Mouse (Mus musculus) lung, embryonic 14.5 days (tissue): ENCODE results near the gene Krtdap. TPM values are rescaled to one million over a fixed set of nuclear protein-coding genes. Genes with fewer than 3 reads are reported as not detected.
A peak's percentile ranks its signal among the peaks of the same experiment; 100 is the strongest.

Experiments
- ATAC-seq: fragments of 200-750 bp; cut with Nextera tagmentation; 2 replicates; pipeline ENCODE4 v1.8.0; 2017; ENCODE audit warnings: mild to moderate bottlenecking, moderate TSS enrichment, moderate library complexity; ENCODE audit not compliant: insufficient read depth
- DNase-seq: peaks from one replicate; pipeline ENCODE4 v3.0.0-alpha.2; 2015
- H3K27ac ChIP-seq: fragments of 300-500 bp; sonication (generic); 2 replicates; pipeline ENCODE4 v1.5.1; 2014; ENCODE audit warnings: low read depth, mild to moderate bottlenecking, moderate library complexity
- H3K27me3 ChIP-seq: fragments of 300-500 bp; sonication (generic); 2 replicates; pipeline ENCODE4 v1.6.1; 2014; ENCODE audit warnings: low read length, control low read depth; ENCODE audit not compliant: insufficient read depth
- H3K36me3 ChIP-seq: fragments of 300-500 bp; sonication (generic); 2 replicates; pipeline ENCODE4 v1.6.1; 2014; ENCODE audit warnings: control low read depth; ENCODE audit not compliant: insufficient read depth
- H3K4me1 ChIP-seq: fragments of 300-500 bp; sonication (generic); 2 replicates; pipeline ENCODE4 v1.6.1; 2014; ENCODE audit warnings: antibody characterized with exemption, control low read depth; ENCODE audit not compliant: insufficient read depth
- H3K4me2 ChIP-seq: fragments of 300-500 bp; sonication (generic); 2 replicates; pipeline ENCODE4 v1.6.1; 2014; ENCODE audit warnings: mild to moderate bottlenecking
- H3K4me3 ChIP-seq: fragments of 300-500 bp; sonication (generic); 2 replicates; pipeline ENCODE4 v1.5.1; 2014; ENCODE audit warnings: low read depth, low read length
- H3K9ac ChIP-seq: fragments of 300-500 bp; sonication (generic); 2 replicates; pipeline ENCODE4 v1.6.1; 2014
- H3K9me3 ChIP-seq: fragments of 300-500 bp; sonication (generic); 2 replicates; pipeline ENCODE4 v1.6.1; 2016; ENCODE audit warnings: low read depth, low read length, control low read depth
- CTCF ChIP-seq: IDR thresholded peaks from 2 replicates; pipeline ENCODE4 v1.5.1; 2016; ENCODE audit warnings: antibody characterized with exemption, low read depth
- WGBS: fragments of 180-500 bp; shearing (Covaris S2); extraction: QIAGEN DNeasy Blood & Tissue Kit; methylation state at CpG from one replicate; pipeline ENCODE4 v1.1.7; 2014; 5-methylcytosine and 5-hydroxymethylcytosine counted together
- polyA plus RNA-seq: library from polyadenylated mRNA; unstranded; fragments of >200 nt; fragmentation: Nextera tagmentation; extraction: Ambion mirVana; gene quantifications from 2 replicates; pipeline ENCODE4 v1.2.1, GENCODE M21; 2014

Krtdap gene
- polyA plus RNA-seq, 1 experiment from 2014 or later = not detected

DNA sequence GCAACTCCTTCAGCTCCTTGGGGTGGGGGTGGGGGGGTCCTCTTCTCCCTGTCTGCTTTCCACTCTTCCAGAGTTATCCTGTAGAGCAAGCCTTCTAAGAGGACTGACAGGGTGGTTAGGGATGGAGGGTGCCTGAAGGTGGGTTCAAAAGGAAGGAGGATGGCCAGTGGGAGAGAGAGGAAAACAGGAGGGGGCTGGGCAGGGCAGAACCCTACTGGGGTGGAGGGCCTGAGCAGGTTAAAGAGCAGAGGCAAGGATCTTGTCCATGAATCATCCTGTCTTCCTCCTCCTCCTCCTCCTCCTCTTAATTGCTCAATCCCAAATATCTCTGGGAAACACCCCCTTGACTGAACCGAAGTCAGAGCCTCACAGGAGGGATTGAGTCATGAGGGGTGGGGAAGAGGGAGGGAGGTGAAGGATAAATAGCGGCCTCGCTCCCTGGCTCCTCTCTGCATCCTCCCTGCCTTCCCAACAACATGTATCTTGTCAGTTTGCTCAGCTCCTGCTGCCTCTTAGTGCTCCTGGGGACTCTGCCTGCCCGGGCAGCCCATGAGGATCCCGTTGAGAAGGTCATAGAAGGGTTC, 36.5 kb upstream of the Krtdap start, which contains the start of gene Sbsn:
Gene Sbsn (plus strand): TSS at position 386 of the 584 bp plus-strand sequence.
- H3K4me1 ChIP-seq = no peaks in the 10 kb centered on the region
- DNase-seq = no peak
- H3K4me3 ChIP-seq = no peak within 1 kb of the TSS
- TF ChIP-seq CTCF = no peak
- no peak within 1 kb of the TSS for H3K9ac ChIP-seq
- peaks cover 9% of the 10 kb centered on the region; the same call in 1 of the 2 replicates for H3K9me3 ChIP-seq
- H3K27me3 ChIP-seq = no peaks in the 10 kb centered on the region
- no peak for ATAC-seq
- no peak within 1 kb of the TSS for H3K27ac ChIP-seq
- H3K4me2 ChIP-seq = no peak within 1 kb of the TSS
- no peaks in the 10 kb centered on the region for H3K36me3 ChIP-seq
- WGBS = 45% methylated on average over 5 of the region's 5 CpGs

GRCm38 (mm10) chr7:30757001-30757400, 30.7 kb upstream of the Krtdap start:
- no peaks in the 10 kb centered on the region for H3K4me1 ChIP-seq
- no peaks in the 10 kb centered on the region for H3K27me3 ChIP-seq
- no peak overlapping the region for H3K9ac ChIP-seq
- ATAC-seq (no peak), DNase-seq (no peak)
- H3K27ac ChIP-seq = no peak overlapping the region
- 84% methylated on average over 3 of the region's 3 CpGs for WGBS
- H3K4me3 ChIP-seq = no peak overlapping the region
- TF ChIP-seq CTCF = no peak
- peaks cover 9% of the 10 kb centered on the region; the same call in 1 of the 2 replicates for H3K9me3 ChIP-seq
- no peak overlapping the region for H3K4me2 ChIP-seq
- no peaks in the 10 kb centered on the region for H3K36me3 ChIP-seq

GRCm38 (mm10) chr7:30758853-30759252, 28.8 kb upstream of the Krtdap start:
- Histone ChIP-seq H3K4me2 (no peak overlapping the region), H3K4me1 (no peaks in the 10 kb centered on the region), H3K27me3 (no peaks in the 10 kb centered on the region), H3K9ac (no peak overlapping the region), H3K4me3 (no peak overlapping the region), H3K27ac (no peak overlapping the region), H3K36me3 (no peaks in the 10 kb centered on the region), H3K9me3 (peaks cover 9% of the 10 kb centered on the region; the same call in 1 of the 2 replicates)
- ATAC-seq (no peak), DNase-seq (peak; percentile 53)
- TF ChIP-seq CTCF = peak; percentile 50
- 23% methylated on average over 4 of the region's 4 CpGs for WGBS

DNA sequence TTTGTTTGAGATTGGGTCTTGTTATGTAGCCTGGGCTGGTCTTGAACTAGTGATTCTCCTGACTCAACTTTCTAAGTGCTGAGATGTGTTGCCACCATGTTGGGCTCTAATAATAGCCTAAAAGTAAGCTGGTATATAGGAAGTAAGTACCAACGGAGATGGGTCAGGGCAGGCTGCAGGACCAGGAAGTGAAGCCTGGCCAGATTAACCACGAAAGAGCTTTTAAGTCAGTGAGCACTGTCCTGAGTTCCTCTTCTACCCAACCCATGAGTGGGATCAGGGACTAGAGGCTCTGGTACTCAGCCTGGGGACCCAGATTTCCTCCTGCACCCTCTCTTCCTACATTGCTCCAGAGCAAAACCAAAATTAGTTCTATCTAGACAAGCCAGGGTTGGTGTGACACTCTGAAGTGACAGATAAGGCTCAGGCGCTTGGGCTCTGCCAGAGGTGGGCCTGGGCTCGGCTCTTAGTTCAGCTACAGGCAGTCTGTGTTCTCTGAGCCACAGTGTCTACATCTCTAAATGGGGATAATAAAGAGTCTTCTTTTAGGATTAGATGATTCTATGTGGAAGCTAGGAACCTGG, 25.8 kb upstream of the Krtdap start:
- ATAC-seq = no peak
- TF ChIP-seq CTCF = no peak
- H3K27ac ChIP-seq = no peak overlapping the region
- H3K4me2 ChIP-seq = no peak overlapping the region
- no peak overlapping the region for H3K4me3 ChIP-seq
- no peaks in the 10 kb centered on the region for H3K27me3 ChIP-seq
- no peak for DNase-seq
- WGBS = 60% methylated on average over 4 of the region's 4 CpGs
- no peaks in the 10 kb centered on the region for H3K9me3 ChIP-seq
- H3K36me3 ChIP-seq = no peaks in the 10 kb centered on the region
- no peak overlapping the region for H3K9ac ChIP-seq
- H3K4me1 ChIP-seq = no peaks in the 10 kb centered on the region

DNA sequence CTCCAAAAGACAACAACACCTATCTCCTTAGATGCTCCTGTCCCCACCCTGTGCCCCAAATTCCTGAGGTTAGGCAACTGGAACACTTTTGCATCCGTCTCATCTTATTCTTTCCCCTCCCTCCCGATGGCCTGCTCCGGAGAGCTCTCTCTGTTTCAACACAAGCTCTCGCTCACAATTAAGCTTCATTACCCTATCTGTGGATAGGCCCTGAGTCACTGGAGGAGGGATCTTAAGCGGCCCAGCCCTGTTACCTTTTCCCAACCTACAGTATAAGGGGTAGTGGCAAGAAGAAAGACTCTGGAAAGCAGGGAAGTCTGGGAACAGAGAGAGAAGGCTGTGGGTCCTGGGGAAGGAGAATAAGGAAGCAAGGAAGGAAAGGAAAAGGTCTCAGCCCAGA, 24.2 kb upstream of the Krtdap start, which contains the start of gene Dmkn:
Gene Dmkn (plus strand): TSS at position 301 of the 400 bp plus-strand sequence.
- ATAC-seq = no peak

GRCm38 (mm10) chr7:30765173-30765572, 22.5 kb upstream of the Krtdap start:
- ATAC-seq (no peak), DNase-seq (no peak)
- no peaks in the 10 kb centered on the region for H3K9me3 ChIP-seq
- no peak overlapping the region for H3K4me3 ChIP-seq
- H3K27me3 ChIP-seq = no peaks in the 10 kb centered on the region
- H3K27ac ChIP-seq = no peak overlapping the region
- no peak for TF ChIP-seq CTCF
- no peak overlapping the region for H3K4me2 ChIP-seq
- H3K36me3 ChIP-seq = no peaks in the 10 kb centered on the region
- no peak overlapping the region for H3K9ac ChIP-seq
- no peaks in the 10 kb centered on the region for H3K4me1 ChIP-seq
- 33% methylated on average over 11 of the region's 11 CpGs for WGBS

More for the DNA sequence above, 24.2 kb upstream of the Krtdap start, which contains the start of gene Dmkn:
- Histone ChIP-seq H3K36me3 (no peaks in the 10 kb centered on the region), H3K4me1 (no peaks in the 10 kb centered on the region), H3K4me3 (no peak within 1 kb of the TSS), H3K9ac (no peak within 1 kb of the TSS), H3K4me2 (no peak within 1 kb of the TSS), H3K27ac (no peak within 1 kb of the TSS), H3K27me3 (no peaks in the 10 kb centered on the region), H3K9me3 (no peaks in the 10 kb centered on the region)
- no peak for DNase-seq
- TF ChIP-seq CTCF = no peak
- WGBS = 44% methylated on average over 5 of the region's 5 CpGs

- TF ChIP-seq CTCF = no peak
- ATAC-seq (no peak), DNase-seq (no peak)
- Histone ChIP-seq H3K36me3 (no peaks in the 10 kb centered on the region), H3K9ac (no peak overlapping the region), H3K4me1 (no peaks in the 10 kb centered on the region), H3K9me3 (no peaks in the 10 kb centered on the region), H3K27me3 (no peaks in the 10 kb centered on the region), H3K4me2 (no peak overlapping the region), H3K27ac (no peak overlapping the region), H3K4me3 (no peak overlapping the region)
- WGBS = 82% methylated on average over 4 of the region's 4 CpGs
Measured at GRCm38 (mm10) chr7:30766408-30766807, 21.3 kb upstream of the Krtdap start.
